Mouse (Mus musculus) thymus, adult 18-20 months (tissue): ENCODE data around the gene Map3k3.
A peak's percentile ranks its signal among the peaks of the same experiment; 100 is the strongest.
"Not testable (repeated sequence)": the region's sequence is repeated elsewhere in the genome, so short reads cannot be mapped to it uniquely, and the experiment has no call there.

Experiments used
- DNase-seq, 2 experiments: peaks; one replicate each; pipeline ENCODE4 v3.0.0; 2022; ENCODE audit warnings: mixed read lengths in 2 of 2

Map3k3 gene

GRCm38 (mm10) chr11:106084911-106085561, 623 bp downstream of the Map3k3 start:
- peak; percentile 68 to 70 for DNase-seq

GRCm38 (mm10) chr11:106098223-106098622, 13.8 kb downstream of the Map3k3 start:
- DNase-seq: no peak

- DNase-seq: no peak
These were observed 18.5 kb downstream of the Map3k3 start for GRCm38 (mm10) chr11:106102866-106103265.

GRCm38 (mm10) chr11:106106047-106106587, 21.7 kb downstream of the Map3k3 start:
- DNase-seq: no peak

GRCm38 (mm10) chr11:106111688-106112087, 27.3 kb downstream of the Map3k3 start:
- no peak for DNase-seq

DNA sequence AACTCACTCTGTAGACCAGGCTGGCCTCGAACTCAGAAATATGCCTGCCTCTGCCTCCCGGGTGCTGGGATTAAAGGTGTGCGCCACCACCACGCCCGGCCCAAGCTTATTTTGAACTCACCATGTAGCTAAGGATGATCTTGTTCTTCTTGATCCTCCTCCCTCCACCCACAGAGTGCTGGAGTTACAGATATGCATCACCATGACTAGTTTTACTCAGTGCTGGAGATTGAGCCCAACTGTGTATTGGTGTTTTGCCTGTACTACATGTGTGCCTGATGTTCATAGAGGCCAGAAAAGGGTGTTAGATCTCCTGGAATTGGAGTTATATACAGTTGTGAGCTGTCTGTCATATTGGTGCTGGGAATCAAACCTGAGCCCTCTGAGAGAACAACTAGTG, 37.8 kb downstream of the Map3k3 start:
- no peak for DNase-seq

DNA sequence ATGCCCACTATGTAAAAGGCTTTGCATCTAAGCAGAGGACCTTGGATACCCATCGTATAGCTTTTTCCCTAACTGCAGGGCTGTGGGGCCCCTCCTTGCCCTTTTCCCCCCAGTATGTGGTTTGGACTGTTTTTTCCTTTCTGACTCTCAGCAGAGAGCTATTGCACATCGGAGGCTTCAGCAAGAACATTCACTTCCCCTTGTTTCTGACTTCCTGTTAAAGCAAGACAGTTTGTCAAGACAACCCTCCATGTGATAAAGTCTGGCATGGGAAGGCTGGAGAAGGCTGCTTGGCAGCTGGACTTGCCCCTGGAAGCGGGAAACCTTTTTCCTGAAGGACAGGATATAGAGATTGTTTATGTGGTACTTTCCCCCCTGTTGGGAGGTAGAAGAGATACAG, 38.3 kb downstream of the Map3k3 start:
- DNase-seq: peak; percentile 5 to 32

DNA sequence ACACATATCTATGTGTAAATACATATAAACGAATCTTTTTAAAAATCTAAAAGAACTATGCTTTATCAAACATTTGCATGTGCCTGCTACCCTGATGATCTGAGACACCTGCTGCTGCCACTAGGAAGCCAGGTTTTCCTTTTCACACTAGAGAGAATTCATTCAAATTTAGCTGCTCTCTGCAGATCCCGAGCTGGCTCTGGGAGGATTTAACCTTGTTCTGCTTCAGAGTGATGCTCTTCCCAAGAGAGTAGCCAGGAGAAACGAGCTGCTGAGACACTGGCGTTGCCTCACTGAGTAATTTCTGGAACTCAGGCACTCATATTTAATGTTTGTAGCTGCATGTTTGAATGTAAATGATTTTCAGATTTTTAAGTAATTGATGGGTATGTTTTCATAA, 40.4 kb downstream of the Map3k3 start:
- no peak for DNase-seq

DNA sequence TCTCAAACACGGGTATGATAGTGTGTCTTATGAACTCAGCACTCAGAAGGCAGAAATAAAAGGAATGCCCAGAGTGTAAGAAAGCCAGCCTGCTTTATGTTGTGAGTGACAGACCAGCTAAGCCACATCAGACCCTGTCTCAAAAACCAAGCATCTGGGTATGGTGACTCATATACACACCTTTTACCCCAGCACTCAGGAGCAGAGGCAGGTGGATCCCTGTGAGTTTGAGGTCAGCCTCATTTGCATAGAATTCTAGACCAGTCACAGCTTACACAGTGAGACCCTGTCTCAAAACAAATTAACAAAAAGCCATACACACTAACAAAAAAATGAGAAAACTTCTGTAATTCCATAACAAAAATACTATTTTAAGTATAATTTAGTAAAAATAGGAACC, 41.4 kb downstream of the Map3k3 start:
- no peak for DNase-seq

GRCm38 (mm10) chr11:106126727-106127373, 42.4 kb downstream of the Map3k3 start:
- not testable (repeated sequence) for DNase-seq

GRCm38 (mm10) chr11:106129477-106129876, 45.1 kb downstream of the Map3k3 start:
- no peak for DNase-seq

- DNase-seq: no peak
These were observed 48.1 kb downstream of the Map3k3 start for GRCm38 (mm10) chr11:106132516-106132915.

GRCm38 (mm10) chr11:106134580-106135528, 50.4 kb downstream of the Map3k3 start:
- no peak for DNase-seq

- no peak for DNase-seq
These were observed 66.8 kb downstream of the Map3k3 start for GRCm38 (mm10) chr11:106151219-106151618.

GRCm38 (mm10) chr11:106152132-106152531, 67.7 kb downstream of the Map3k3 start:
- DNase-seq: no peak

GRCm38 (mm10) chr11:106154091-106154490, 69.7 kb downstream of the Map3k3 start:
- no peak for DNase-seq

- no peak for DNase-seq
These were observed 70.4 kb downstream of the Map3k3 start for GRCm38 (mm10) chr11:106154770-106155169.

- DNase-seq: no peak
These were observed 71.3 kb downstream of the Map3k3 start for GRCm38 (mm10) chr11:106155761-106156160.

DNA sequence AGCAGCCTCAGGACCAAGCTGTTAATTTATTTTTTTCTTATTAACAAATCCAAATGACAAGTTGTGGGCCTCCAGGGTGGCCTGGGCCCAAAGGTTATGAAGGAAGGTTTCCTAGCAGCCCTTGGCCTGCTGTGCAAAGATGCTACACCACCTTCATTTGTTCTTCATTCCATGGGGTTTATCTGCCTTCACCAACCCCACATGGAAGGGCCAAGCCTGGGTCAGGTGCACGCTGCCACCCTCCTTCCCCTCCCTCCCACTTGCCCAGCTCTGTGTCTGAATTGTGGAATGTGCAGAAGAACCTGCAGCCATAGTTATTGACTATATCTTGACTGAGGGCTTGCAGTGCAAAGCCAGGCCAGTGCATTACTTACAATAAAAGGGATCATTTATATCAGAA, 71.8 kb downstream of the Map3k3 start:
- DNase-seq: no peak

GRCm38 (mm10) chr11:106157154-106157553, 72.7 kb downstream of the Map3k3 start:
- DNase-seq: no peak

DNA sequence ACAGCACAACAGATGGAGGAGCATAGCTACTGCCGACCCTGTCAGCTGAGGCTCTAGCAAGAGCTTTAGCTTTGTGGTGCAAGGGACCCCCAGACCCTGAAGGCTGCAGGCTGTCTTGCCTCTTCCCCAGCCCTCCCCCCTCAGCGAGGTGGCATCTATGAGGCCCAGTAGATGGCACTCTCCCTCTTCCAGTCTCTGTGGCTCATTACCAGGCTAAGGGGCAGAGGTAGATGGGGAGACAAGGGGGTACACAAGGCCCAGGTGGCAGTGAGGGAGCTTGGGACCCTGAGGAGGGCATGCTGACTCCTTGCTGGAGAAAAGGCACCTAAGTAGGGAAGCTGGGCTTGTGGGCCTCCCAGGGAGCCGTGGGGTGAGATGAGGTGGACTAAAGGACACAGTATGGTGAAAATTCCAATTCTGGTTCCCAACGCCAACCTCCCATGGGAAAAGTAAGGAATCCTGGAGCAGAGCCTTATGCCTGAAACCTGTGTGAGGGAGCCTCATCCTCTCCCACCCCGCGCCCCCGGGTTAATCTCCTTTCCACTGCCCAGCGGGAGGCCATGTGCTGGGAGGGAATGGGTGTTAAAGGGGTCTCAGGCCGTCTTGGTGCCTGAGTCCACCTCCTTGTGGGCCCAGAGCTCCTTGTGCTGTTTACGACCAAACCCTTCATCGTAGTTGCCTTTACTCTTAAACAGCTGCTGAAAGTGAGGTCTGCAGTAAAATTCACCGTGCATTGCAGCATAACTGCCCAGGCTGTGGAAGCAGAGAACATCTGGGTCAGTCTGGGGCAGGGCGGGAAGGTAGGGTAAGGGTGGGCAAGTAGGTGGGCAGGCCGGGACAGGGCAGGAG, 73.9 kb downstream of the Map3k3 start:
- DNase-seq: peak; percentile 55 to 77

DNA sequence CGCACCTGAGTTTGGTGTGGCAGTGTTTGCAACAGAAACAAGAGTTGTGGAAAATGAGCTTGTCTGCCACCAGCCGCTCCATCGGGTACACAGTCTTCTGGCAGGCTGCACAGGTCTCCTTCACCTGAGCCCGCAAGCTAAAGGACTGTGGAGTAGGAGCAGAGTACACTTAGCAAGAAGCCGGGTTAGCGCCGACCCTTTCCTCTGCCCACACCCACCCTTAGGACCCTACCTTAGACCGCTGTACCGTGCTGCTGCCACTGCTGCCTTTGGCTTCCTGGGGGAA, 74.5 kb downstream of the Map3k3 start:
- DNase-seq: no peak
